Mouse (Mus musculus) midbrain, embryonic 14.5 days (tissue): Measurements from ENCODE around the gene Thap3. TPM values are rescaled to one million over a fixed set of nuclear protein-coding genes. Genes with fewer than 3 reads are reported as not detected.

Source experiments
- ATAC-seq: fragments of 200-750 bp; cut with Nextera tagmentation; 2 replicates; pipeline ENCODE4 v1.8.0; 2017; ENCODE audit warnings: moderate number of reproducible peaks, moderate library complexity; ENCODE audit not compliant: low FRiP score, low TSS enrichment
- DNase-seq: peaks from one replicate; pipeline ENCODE4 v3.0.0-alpha.2; 2015
- H3K27ac ChIP-seq: fragments of 300-500 bp; sonication (generic); replicated peaks from 2 replicates; pipeline ENCODE4 v1.5.1; 2014; ENCODE audit warnings: mild to moderate bottlenecking, low read depth, low read length, moderate library complexity
- H3K27me3 ChIP-seq: fragments of 300-500 bp; sonication (generic); 2 replicates; pipeline ENCODE4 v1.6.1; 2014; ENCODE audit warnings: low read length, control low read depth, mixed read lengths; ENCODE audit not compliant: control insufficient read depth, insufficient read depth
- H3K36me3 ChIP-seq: fragments of 300-500 bp; sonication (generic); 2 replicates; pipeline ENCODE4 v1.6.1; 2014; ENCODE audit warnings: low read length, control low read depth; ENCODE audit not compliant: control insufficient read depth, insufficient read depth
- H3K4me1 ChIP-seq: fragments of 300-500 bp; sonication (generic); 2 replicates; pipeline ENCODE4 v1.6.1; 2014; ENCODE audit warnings: mild to moderate bottlenecking, antibody characterized with exemption, low read length, control low read depth; ENCODE audit not compliant: control insufficient read depth, insufficient read depth
- H3K4me2 ChIP-seq: fragments of 300-500 bp; sonication (generic); 2 replicates; pipeline ENCODE4 v1.6.1; 2014; ENCODE audit warnings: mild to moderate bottlenecking, low read length, moderate library complexity
- H3K4me3 ChIP-seq: fragments of 300-500 bp; sonication (generic); replicated peaks from 2 replicates; pipeline ENCODE4 v1.5.1; 2014; ENCODE audit warnings: low read depth, low read length
- H3K9ac ChIP-seq: fragments of 300-500 bp; sonication (generic); replicated peaks from 2 replicates; pipeline ENCODE4 v1.6.1; 2014; ENCODE audit warnings: mild to moderate bottlenecking, low read length, moderate library complexity
- H3K9me3 ChIP-seq: fragments of 300-500 bp; sonication (generic); 2 replicates; pipeline ENCODE4 v1.6.1; 2016; ENCODE audit warnings: low read length, control low read depth, mixed read lengths; ENCODE audit not compliant: control insufficient read depth
- WGBS: fragments of 180-500 bp; shearing (Covaris S2); extraction: QIAGEN DNeasy Blood & Tissue Kit; methylation state at CpG from one replicate; pipeline ENCODE4 v1.1.7; 2014; 5-methylcytosine and 5-hydroxymethylcytosine counted together
- polyA plus RNA-seq: library from polyadenylated mRNA; unstranded; fragments of >200 nt; fragmentation: Nextera tagmentation; extraction: Ambion mirVana; gene quantifications from 2 replicates; pipeline ENCODE4 v1.2.1, GENCODE M21; 2014

Gene Thap3
- polyA plus RNA-seq, 1 experiment from 2014 or later: 23.1 TPM

DNA sequence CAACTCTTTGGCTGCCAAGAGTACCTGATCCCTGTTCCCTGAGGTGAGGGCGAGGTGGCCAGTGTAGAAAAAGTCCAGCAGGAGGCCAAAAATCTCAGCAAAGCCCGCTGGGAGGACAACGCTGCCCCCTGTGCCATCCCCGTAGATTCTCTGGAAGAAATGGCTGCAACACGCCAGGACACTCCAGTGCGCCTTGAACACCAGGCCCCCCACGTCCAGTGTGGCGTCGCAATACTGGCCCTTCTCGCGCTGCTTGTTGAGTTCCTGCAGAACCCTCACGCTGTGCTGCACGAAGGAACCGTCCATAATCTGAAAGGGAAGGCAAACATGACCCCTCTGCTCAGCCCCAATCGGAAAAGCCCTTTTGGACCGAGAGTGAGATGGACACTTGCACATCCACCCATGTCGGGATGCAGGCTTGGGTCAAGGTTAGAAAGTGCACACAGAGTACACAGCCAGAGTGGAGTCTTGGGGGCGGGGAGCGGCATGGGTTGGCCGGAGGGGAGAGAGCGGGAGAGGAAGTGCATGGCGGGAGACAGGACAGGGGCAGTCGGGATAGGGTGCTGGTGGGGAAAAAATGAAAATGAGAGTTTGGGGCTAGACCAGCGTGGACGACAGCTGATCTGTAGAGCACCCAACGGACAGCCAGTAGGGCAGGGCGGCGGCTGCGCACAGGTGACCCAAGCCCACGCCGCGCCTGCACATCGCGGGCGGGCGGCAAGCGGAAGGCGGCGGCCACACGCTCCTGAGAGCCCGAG, 38.1 kb upstream of the Thap3 start:
- Histone ChIP-seq H3K4me3 (peak overlapping the region; percentile 60), H3K9me3 (no peaks in the 10 kb centered on the region), H3K4me2 (peak overlapping the region; percentile 96), H3K9ac (peak overlapping the region; percentile 69), H3K36me3 (peaks cover 19% of the 10 kb centered on the region), H3K27ac (peak overlapping the region; percentile 55), H3K27me3 (no peaks in the 10 kb centered on the region), H3K4me1 (peaks cover 29% of the 10 kb centered on the region)
- no peak for DNase-seq
- 2% methylated on average over 41 of the region's 41 CpGs for WGBS
- ATAC-seq: peak; percentile 53

GRCm38 (mm10) chr4:152024525-152024924, 35.7 kb upstream of the Thap3 start:
- Histone ChIP-seq H3K4me2 (no peak overlapping the region), H3K4me1 (peaks cover 29% of the 10 kb centered on the region), H3K9me3 (no peaks in the 10 kb centered on the region), H3K27ac (no peak overlapping the region), H3K4me3 (no peak overlapping the region), H3K9ac (no peak overlapping the region), H3K36me3 (peaks cover 42% of the 10 kb centered on the region), H3K27me3 (no peaks in the 10 kb centered on the region)
- 93% methylated on average over 11 of the region's 11 CpGs for WGBS
- no peak for ATAC-seq
- no peak for DNase-seq

- Histone ChIP-seq H3K4me3 (no peak overlapping the region), H3K4me2 (no peak overlapping the region), H3K9ac (no peak overlapping the region), H3K36me3 (peaks cover 54% of the 10 kb centered on the region), H3K27ac (no peak overlapping the region), H3K9me3 (no peaks in the 10 kb centered on the region), H3K27me3 (no peaks in the 10 kb centered on the region), H3K4me1 (peaks cover 18% of the 10 kb centered on the region)
- WGBS: 94% methylated on average over 8 of the region's 8 CpGs
- DNase-seq (no peak), ATAC-seq (no peak)
These were observed 33.7 kb upstream of the Thap3 start for GRCm38 (mm10) chr4:152022506-152022905.

- Histone ChIP-seq H3K9ac (no peak overlapping the region), H3K27ac (no peak overlapping the region), H3K27me3 (no peaks in the 10 kb centered on the region), H3K9me3 (no peaks in the 10 kb centered on the region), H3K4me2 (no peak overlapping the region), H3K4me1 (peaks cover 13% of the 10 kb centered on the region), H3K36me3 (peaks cover 54% of the 10 kb centered on the region), H3K4me3 (no peak overlapping the region)
- 79% methylated on average over 12 of the region's 12 CpGs for WGBS
- ATAC-seq (no peak), DNase-seq (no peak)
These were observed 32.8 kb upstream of the Thap3 start for GRCm38 (mm10) chr4:152021568-152022097.

DNA sequence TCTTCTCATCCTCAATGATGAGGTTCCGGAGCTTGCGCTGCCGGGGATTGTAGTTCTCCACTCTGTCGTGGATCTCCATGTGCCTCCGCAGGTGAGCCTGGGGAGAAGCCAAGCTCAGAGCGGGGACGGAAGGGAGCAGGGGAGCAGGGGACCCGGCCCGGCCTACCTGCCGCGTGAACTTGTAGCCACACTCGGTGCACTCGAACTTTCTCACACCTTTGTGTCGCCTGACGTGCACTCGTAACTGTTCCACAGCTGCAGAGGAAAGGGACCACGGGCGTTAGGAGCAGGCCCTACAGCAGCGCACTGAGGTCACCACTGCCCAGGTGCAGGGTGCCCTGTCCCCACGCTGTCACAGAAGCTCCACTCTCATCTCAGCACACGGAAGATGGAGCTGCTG, 31.2 kb upstream of the Thap3 start:
- WGBS: 94% methylated on average over 21 of the region's 21 CpGs
- no peak overlapping the region for H3K4me3 ChIP-seq
- no peaks in the 10 kb centered on the region for H3K27me3 ChIP-seq
- ATAC-seq (no peak), DNase-seq (no peak)
- H3K9me3 ChIP-seq: no peaks in the 10 kb centered on the region
- no peak overlapping the region for H3K9ac ChIP-seq
- H3K4me2 ChIP-seq: no peak overlapping the region
- H3K27ac ChIP-seq: no peak overlapping the region
- no peaks in the 10 kb centered on the region for H3K4me1 ChIP-seq
- H3K36me3 ChIP-seq: peaks cover 59% of the 10 kb centered on the region

- Histone ChIP-seq H3K4me3 (no peak overlapping the region), H3K27me3 (no peaks in the 10 kb centered on the region), H3K27ac (no peak overlapping the region), H3K9ac (no peak overlapping the region), H3K36me3 (peaks cover 65% of the 10 kb centered on the region), H3K4me2 (no peak overlapping the region), H3K9me3 (no peaks in the 10 kb centered on the region), H3K4me1 (no peaks in the 10 kb centered on the region)
- 91% methylated on average over 6 of the region's 6 CpGs for WGBS
- ATAC-seq (no peak), DNase-seq (no peak)
These were observed 30.3 kb upstream of the Thap3 start for GRCm38 (mm10) chr4:152019073-152019472.

- Histone ChIP-seq H3K4me2 (no peak overlapping the region), H3K9me3 (no peaks in the 10 kb centered on the region), H3K9ac (no peak overlapping the region), H3K36me3 (0 out of 2 replicates have a peak, but pooled peaks cover 11% of the 10 kb centered on the region), H3K4me3 (no peak overlapping the region), H3K27me3 (peaks cover 15% of the 10 kb centered on the region; the same call in 1 of the 2 replicates), H3K4me1 (peaks cover 23% of the 10 kb centered on the region), H3K27ac (no peak overlapping the region)
- ATAC-seq (no peak), DNase-seq (no peak)
- 91% methylated on average over 12 of the region's 12 CpGs for WGBS
These were observed 24.4 kb upstream of the Thap3 start for GRCm38 (mm10) chr4:152013036-152013813.

DNA sequence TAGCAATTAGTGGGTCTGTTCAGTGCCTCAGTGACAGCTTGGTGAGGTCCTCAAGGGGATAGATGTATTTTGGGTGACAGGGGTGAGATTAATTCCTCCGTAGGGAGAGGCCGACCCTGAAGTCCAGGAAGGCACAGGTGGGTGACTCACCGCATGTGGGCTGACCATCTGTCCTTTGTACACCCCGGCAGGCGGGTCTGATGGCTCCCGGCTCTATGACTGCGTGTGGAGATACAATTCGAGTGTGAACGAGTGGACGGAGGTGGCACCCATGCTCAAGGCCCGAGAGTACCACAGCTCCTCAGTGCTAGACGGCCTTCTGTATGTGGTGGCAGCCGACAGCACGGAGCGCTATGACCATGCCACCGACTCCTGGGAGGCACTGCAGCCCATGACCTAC, 23.3 kb upstream of the Thap3 start:
- H3K27ac ChIP-seq: no peak overlapping the region
- H3K9me3 ChIP-seq: no peaks in the 10 kb centered on the region
- H3K4me1 ChIP-seq: peaks cover 29% of the 10 kb centered on the region
- peaks cover 25% of the 10 kb centered on the region for H3K27me3 ChIP-seq
- DNase-seq (no peak), ATAC-seq (no peak)
- H3K9ac ChIP-seq: no peak overlapping the region
- H3K36me3 ChIP-seq: 0 out of 2 replicates have a peak, but pooled peaks cover 11% of the 10 kb centered on the region
- no peak overlapping the region for H3K4me3 ChIP-seq
- no peak overlapping the region for H3K4me2 ChIP-seq
- WGBS: 95% methylated on average over 16 of the region's 16 CpGs
